Mouse (Mus musculus) neural tube, embryonic 12.5 days (tissue): ENCODE results near the gene Pak6. TPM values are rescaled to one million over a fixed set of nuclear protein-coding genes. Genes with fewer than 3 reads are reported as not detected.

Experiments
- ATAC-seq: fragments of 200-750 bp; cut with Nextera tagmentation; 2 replicates; pipeline ENCODE4 v1.8.0; 2017; ENCODE audit warnings: low read depth, mild to moderate bottlenecking, moderate TSS enrichment, moderate library complexity; ENCODE audit not compliant: low FRiP score
- H3K27ac ChIP-seq: fragments of 300-500 bp; sonication (generic); 2 replicates; pipeline ENCODE4 v1.5.1; 2016
- H3K27me3 ChIP-seq: fragments of 300-500 bp; sonication (generic); replicated peaks from 2 replicates; pipeline ENCODE4 v1.6.1; 2016; ENCODE audit warnings: mild to moderate bottlenecking
- H3K36me3 ChIP-seq: fragments of 300-500 bp; sonication (generic); 2 replicates; pipeline ENCODE4 v1.6.1; 2016; ENCODE audit warnings: mild to moderate bottlenecking
- H3K4me1 ChIP-seq: fragments of 300-500 bp; sonication (generic); 2 replicates; pipeline ENCODE4 v1.6.1; 2016
- H3K4me2 ChIP-seq: fragments of 300-500 bp; sonication (generic); replicated peaks from 2 replicates; pipeline ENCODE4 v1.6.1; 2016; ENCODE audit warnings: mild to moderate bottlenecking
- H3K4me3 ChIP-seq: fragments of 300-500 bp; sonication (generic); 2 replicates; pipeline ENCODE4 v1.5.1; 2016
- H3K9ac ChIP-seq: fragments of 300-500 bp; sonication (generic); 2 replicates; pipeline ENCODE4 v1.6.1; 2016; ENCODE audit warnings: mild to moderate bottlenecking
- H3K9me3 ChIP-seq: fragments of 300-500 bp; sonication (generic); 2 replicates; pipeline ENCODE4 v1.6.1; 2016; ENCODE audit warnings: mild to moderate bottlenecking
- WGBS: fragments of 180-500 bp; shearing (Covaris S2); methylation state at CpG from one replicate; pipeline ENCODE4 v1.1.7; 2016; 5-methylcytosine and 5-hydroxymethylcytosine counted together
- polyA plus RNA-seq: library from polyadenylated mRNA; unstranded; fragments of >200 nt; fragmentation: Nextera tagmentation; extraction: Ambion mirVana; gene quantifications from 2 replicates; pipeline ENCODE4 v1.2.1, GENCODE M21; 2016

Gene Pak6
- 4.7 and 5.7 TPM in 2 replicates for polyA plus RNA-seq

DNA sequence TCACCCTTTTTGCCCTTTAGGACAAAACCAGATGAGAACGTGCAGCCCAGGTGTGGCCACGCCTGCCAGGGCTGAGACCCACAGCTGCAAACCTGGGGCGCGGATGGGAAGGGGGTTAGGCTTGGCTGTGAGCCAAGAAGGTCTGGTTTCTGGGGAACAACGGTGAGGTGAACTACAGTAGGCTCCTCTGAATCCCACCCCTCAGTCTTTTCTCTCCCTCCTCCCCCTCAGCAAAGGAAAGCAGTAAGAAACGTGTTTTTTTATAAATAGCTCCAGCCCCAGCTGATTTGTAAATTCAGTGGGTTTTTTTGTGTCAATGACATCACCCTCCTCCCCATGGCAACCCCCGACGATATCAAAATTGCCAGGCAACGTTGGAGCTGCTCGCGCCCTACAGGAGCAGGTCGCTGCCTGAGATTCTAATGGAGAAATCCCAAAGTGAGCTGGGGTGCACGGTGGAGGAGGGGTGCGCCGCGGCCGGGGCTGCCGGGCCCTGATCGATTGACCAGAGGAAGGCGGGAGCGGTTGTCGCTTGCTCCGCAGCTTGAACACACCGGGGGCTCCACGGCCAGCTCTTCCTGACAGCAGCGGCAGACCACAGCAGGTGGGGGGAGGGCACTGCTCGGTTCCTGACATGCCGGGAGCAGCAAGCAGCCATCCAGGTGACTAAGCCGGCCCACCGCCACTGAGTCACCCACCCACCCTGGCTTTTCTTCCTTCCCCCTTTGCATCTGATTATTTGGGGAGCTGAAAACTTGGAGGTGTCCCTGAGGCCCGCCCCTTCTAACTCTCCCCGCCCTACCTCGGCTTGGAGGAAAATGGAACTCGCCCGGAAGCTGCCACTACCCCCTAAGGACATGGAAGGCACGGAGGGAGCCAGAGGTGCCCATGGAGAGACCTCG is at the start of gene Pak6:
Pak6 (plus strand) TSS at position 402 of the 902 bp plus-strand sequence.
- H3K4me3 ChIP-seq = peak within 1 kb of the TSS; percentile 37
- peaks cover 16% of the 10 kb centered on the region for H3K4me1 ChIP-seq
- WGBS = 1% methylated on average over 37 of the region's 37 CpGs
- peaks cover 25% of the 10 kb centered on the region for H3K27me3 ChIP-seq
- H3K9ac ChIP-seq = peak within 1 kb of the TSS; percentile 61
- H3K36me3 ChIP-seq = no peaks in the 10 kb centered on the region
- H3K4me2 ChIP-seq = peak within 1 kb of the TSS; percentile 83
- H3K9me3 ChIP-seq = no peaks in the 10 kb centered on the region
- ATAC-seq = peak; percentile 58
- no peak within 1 kb of the TSS for H3K27ac ChIP-seq

DNA sequence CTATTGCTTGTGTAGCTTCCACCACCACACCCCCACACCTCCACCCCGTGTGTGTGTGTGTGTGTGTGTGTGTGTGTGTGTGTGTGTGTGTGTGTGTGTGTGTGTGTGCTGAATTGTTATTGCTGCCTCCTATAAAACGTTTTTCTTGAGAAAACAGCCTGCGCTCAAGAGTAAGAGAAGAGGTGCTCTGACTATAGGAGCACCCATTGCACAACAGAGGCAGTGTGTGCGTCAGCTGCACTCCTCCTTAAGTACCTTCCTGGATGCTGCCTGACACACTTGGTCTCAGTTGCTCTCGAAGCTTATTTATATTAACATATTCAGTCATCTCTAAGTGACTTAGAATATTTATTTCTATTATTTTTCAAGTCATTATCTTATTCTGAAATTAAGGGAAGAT is 45.1 kb upstream of the Pak6 start:
- H3K27me3 ChIP-seq = no peaks in the 10 kb centered on the region
- no peak overlapping the region for H3K4me3 ChIP-seq
- no peak overlapping the region for H3K27ac ChIP-seq
- no peaks in the 10 kb centered on the region for H3K9me3 ChIP-seq
- peaks cover 72% of the 10 kb centered on the region for H3K36me3 ChIP-seq
- no peak overlapping the region for H3K9ac ChIP-seq
- no peak for ATAC-seq
- H3K4me2 ChIP-seq = no peak overlapping the region
- H3K4me1 ChIP-seq = no peaks in the 10 kb centered on the region
- WGBS = 93% methylated on average over 5 of the region's 5 CpGs

DNA sequence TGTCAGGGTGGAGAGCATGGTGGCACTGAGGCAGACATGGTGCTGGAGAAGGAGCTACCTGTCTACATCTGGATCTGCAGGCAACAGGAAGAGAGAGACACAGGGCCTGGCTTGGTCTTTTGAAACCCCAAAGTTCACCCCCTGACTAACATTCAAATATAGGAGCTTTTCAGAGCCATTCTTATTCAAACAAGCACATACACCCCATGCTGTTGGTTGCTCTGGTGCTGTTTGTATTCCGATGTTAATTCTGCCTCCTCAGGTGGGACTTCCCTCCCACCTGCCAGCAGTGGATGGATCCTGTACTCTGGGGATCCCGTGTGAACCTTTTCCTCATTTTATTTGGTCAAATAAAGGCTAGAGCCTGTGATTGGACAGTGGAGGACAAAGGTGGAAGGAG is 43.0 kb upstream of the Pak6 start:
- Histone ChIP-seq H3K27ac (no peak overlapping the region), H3K36me3 (peaks cover 57% of the 10 kb centered on the region), H3K9ac (no peak overlapping the region), H3K4me3 (no peak overlapping the region), H3K4me2 (no peak overlapping the region), H3K4me1 (no peaks in the 10 kb centered on the region), H3K9me3 (no peaks in the 10 kb centered on the region), H3K27me3 (no peaks in the 10 kb centered on the region)
- WGBS = 73% methylated on average over 2 of the region's 2 CpGs
- no peak for ATAC-seq

DNA sequence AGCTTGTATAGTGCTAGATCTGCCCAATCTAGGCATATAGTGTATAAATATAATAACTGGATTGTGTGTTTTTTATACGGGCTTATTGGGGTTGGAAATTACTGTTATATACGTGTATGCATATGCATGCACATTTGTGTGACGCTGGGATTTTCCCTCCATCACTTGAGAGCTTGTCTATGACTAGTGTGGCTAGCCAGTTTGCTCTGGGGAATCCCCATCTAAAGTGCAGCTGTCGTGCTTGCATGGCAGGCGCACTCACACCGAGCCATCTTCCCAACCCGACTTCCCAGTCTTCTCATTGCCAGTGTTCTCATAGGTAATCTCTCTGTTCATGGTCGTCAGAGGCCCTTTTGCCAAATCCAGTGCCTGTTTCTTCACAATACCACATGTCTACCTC is 42.5 kb upstream of the Pak6 start:
- Histone ChIP-seq H3K4me2 (no peak overlapping the region), H3K27me3 (no peaks in the 10 kb centered on the region), H3K4me1 (no peaks in the 10 kb centered on the region), H3K36me3 (peaks cover 52% of the 10 kb centered on the region), H3K9me3 (no peaks in the 10 kb centered on the region), H3K9ac (no peak overlapping the region), H3K27ac (no peak overlapping the region), H3K4me3 (no peak overlapping the region)
- 92% methylated on average over 8 of the region's 8 CpGs for WGBS
- ATAC-seq = no peak

DNA sequence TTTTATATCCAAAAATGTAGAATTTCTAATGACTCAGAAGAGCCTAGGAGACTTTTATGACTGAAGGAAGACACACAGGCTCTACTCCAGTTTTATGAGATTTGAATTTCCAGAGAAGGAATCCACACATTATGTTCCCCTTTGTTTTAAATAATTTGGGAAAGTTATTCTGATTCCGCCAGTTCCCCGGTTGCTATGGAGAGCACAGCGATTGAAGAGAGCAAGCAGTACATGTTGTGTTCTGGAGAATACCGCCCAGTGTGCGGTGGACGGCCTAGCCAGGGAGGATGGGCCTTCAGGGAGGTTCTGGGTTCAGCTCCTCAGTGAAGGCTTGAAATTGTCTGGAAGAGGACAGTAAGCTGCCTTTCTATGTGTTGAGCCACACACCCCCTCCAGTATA is 33.8 kb upstream of the Pak6 start:
- Histone ChIP-seq H3K4me2 (no peak overlapping the region), H3K36me3 (peaks cover 65% of the 10 kb centered on the region)

DNA sequence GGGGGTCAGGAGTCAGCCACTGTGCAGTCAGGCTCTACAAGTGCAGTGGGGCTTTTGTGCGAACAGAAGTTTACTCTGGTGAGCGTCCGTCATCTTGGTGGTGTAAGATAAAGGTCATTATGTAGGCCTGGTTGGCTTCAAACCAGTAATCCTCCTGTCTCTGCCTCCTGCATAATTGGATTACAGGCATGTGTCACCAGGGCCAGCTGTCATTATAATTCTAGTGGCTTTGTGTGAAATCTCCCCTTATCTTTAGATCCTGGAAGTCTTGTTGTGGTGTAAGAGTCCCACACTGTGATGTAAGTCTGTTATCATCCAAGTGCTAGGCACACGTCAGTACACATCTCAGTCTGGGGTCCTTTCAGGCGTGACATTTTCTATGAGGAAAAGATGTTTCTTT is 29.7 kb upstream of the Pak6 start:
- peaks cover 68% of the 10 kb centered on the region for H3K36me3 ChIP-seq
- WGBS = 85% methylated on average over 5 of the region's 5 CpGs

More for the DNA sequence above, 33.8 kb upstream of the Pak6 start:
- no peaks in the 10 kb centered on the region for H3K4me1 ChIP-seq
- ATAC-seq = no peak
- H3K4me3 ChIP-seq = no peak overlapping the region
- H3K27me3 ChIP-seq = no peaks in the 10 kb centered on the region
- no peaks in the 10 kb centered on the region for H3K9me3 ChIP-seq
- H3K9ac ChIP-seq = no peak overlapping the region
- 91% methylated on average over 6 of the region's 6 CpGs for WGBS
- no peak overlapping the region for H3K27ac ChIP-seq

DNA sequence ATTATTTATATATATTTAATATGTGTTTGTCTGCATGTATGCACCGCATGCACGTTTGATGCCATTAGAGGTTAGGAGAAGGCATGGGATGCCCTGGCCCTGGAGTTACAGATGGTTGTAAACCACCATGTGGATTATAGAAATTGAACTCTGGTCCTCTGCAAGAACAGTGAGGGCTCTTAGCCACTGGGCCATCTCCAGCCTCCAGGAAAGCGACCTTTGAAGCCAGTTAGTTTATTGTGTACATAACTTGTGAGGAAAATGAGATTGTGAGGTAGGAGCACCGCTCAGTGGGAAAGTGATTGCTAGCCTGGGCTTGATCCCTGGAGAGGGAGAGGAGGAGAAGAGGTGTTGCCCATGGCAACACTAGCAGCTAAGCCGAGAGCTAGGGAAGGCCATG is 25.8 kb upstream of the Pak6 start:
- H3K27me3 ChIP-seq = no peaks in the 10 kb centered on the region
- H3K9me3 ChIP-seq = no peaks in the 10 kb centered on the region
- H3K9ac ChIP-seq = no peak overlapping the region
- no peak for ATAC-seq
- H3K36me3 ChIP-seq = peaks cover 71% of the 10 kb centered on the region
- H3K4me3 ChIP-seq = no peak overlapping the region
- no peak overlapping the region for H3K4me2 ChIP-seq
- no peak overlapping the region for H3K27ac ChIP-seq
- no peaks in the 10 kb centered on the region for H3K4me1 ChIP-seq
- WGBS = 83% methylated on average over 5 of the region's 5 CpGs

More for the DNA sequence above, 29.7 kb upstream of the Pak6 start:
- Histone ChIP-seq H3K27ac (no peak overlapping the region), H3K27me3 (no peaks in the 10 kb centered on the region), H3K9ac (no peak overlapping the region), H3K4me2 (no peak overlapping the region), H3K9me3 (no peaks in the 10 kb centered on the region), H3K4me3 (no peak overlapping the region), H3K4me1 (no peaks in the 10 kb centered on the region)
- no peak for ATAC-seq

DNA sequence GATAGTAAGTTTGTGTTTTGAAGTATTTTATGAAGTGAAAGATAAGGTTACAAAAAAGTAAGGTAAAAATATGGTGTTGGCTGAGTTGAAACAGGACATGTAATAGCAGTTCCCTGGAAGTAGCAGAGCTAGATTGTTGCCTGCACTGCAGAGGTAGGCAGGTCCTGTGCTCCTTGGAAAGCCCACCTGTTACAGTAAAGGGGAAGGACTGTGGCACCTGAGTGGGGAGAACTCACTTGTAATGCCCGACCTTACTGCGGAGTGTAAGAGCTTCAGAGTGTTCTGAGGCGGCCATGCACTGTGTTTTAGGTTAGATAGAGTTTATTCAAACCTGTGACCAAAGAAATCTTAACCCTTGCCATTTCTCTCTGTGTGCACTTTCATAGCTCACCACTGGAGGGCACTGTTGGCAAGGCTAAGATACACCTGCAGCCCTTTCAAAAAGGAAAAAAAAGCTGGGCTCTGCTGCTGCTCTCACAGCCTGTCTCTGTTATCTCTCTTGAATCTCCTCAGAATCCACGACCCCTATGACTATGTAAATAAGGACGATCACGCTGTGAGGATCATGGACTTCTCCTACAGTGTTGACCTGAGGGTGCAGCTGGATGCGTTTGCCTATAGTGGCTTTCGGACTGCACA is 25.1 kb upstream of the Pak6 start:
- H3K9me3 ChIP-seq = no peaks in the 10 kb centered on the region
- no peaks in the 10 kb centered on the region for H3K4me1 ChIP-seq
- WGBS = 51% methylated on average over 8 of the region's 8 CpGs
- H3K9ac ChIP-seq = no peak overlapping the region
- 0 out of 2 replicates have a peak, but pooled peaks have one; percentile 21 for ATAC-seq
- H3K27ac ChIP-seq = no peak overlapping the region
- no peak overlapping the region for H3K4me3 ChIP-seq
- H3K36me3 ChIP-seq = peaks cover 75% of the 10 kb centered on the region
- no peaks in the 10 kb centered on the region for H3K27me3 ChIP-seq
- H3K4me2 ChIP-seq = no peak overlapping the region

DNA sequence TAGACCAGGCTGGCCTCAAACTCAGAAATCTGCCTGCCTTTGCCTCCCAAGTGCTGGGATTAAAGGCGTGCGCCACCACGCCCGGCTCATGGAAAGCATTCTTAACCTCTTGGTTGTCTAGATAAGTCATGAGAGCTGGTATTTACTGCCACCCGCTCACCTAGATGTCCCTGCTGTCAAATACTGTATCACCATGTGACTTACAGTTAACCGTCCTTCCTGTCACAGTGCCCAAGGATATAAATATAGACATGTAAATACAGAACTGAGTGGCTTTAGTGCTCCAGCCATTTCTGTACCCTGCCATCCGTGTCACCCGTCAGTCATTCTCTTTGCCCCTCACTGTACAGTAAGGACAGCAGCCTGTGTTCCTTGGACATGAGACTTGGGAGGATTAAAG is 24.4 kb upstream of the Pak6 start:
- Histone ChIP-seq H3K36me3 (peaks cover 75% of the 10 kb centered on the region), H3K27ac (no peak overlapping the region), H3K4me3 (no peak overlapping the region), H3K9me3 (no peaks in the 10 kb centered on the region), H3K9ac (no peak overlapping the region), H3K4me1 (no peaks in the 10 kb centered on the region), H3K27me3 (no peaks in the 10 kb centered on the region), H3K4me2 (no peak overlapping the region)
- no peak for ATAC-seq
- 95% methylated on average over 8 of the region's 8 CpGs for WGBS

DNA sequence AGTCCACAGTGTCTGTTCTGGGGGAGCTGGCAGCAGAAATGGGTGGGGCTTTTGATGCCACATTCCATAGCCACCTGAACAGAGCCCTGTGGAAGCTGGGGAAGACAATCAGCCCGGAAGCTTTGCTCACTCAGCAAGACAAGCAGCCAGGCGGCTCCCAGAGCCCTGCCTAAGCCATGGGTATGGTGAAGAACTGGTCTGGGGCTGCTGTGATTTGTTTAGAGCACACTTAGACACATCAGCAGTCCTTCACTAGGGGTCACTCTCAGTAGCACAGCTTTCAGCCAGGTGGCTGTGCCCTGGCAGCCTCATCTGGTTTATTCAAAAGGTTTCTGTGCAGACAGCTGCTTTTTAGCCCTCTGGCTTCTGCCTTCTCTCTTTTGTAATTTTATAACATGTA is 22.0 kb upstream of the Pak6 start:
- Histone ChIP-seq H3K4me2 (no peak overlapping the region), H3K27me3 (no peaks in the 10 kb centered on the region), H3K36me3 (peaks cover 69% of the 10 kb centered on the region), H3K4me3 (no peak overlapping the region), H3K9me3 (no peaks in the 10 kb centered on the region), H3K9ac (no peak overlapping the region), H3K27ac (no peak overlapping the region), H3K4me1 (no peaks in the 10 kb centered on the region)
- 63% methylated on average over 2 of the region's 2 CpGs for WGBS
- no peak for ATAC-seq

DNA sequence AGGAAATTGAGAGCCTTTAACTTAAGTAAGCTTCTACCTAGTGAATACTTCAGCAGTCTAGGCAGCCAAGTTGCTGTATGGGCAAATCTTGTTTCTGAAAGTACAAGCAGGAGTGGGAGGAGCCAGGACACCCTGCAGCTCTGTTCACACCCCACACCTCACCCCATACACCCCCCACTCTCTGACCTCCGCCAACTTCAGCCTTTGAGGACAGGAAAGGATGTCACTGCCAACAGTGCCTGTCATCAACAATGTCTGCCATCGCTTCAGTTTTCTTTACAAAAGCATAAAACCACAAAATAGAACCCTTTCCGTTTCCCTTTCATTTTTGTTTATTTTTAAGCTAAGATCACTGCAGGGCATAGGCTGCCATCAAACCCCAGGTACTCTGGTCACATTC is 20.7 kb upstream of the Pak6 start:
- H3K9me3 ChIP-seq = no peaks in the 10 kb centered on the region
- no peaks in the 10 kb centered on the region for H3K4me1 ChIP-seq
- no peak for ATAC-seq
- peaks cover 61% of the 10 kb centered on the region for H3K36me3 ChIP-seq
- H3K4me3 ChIP-seq = no peak overlapping the region
- no peaks in the 10 kb centered on the region for H3K27me3 ChIP-seq
- H3K9ac ChIP-seq = no peak overlapping the region
- H3K27ac ChIP-seq = no peak overlapping the region
- WGBS = 78% methylated on average over 3 of the region's 3 CpGs
- H3K4me2 ChIP-seq = no peak overlapping the region

DNA sequence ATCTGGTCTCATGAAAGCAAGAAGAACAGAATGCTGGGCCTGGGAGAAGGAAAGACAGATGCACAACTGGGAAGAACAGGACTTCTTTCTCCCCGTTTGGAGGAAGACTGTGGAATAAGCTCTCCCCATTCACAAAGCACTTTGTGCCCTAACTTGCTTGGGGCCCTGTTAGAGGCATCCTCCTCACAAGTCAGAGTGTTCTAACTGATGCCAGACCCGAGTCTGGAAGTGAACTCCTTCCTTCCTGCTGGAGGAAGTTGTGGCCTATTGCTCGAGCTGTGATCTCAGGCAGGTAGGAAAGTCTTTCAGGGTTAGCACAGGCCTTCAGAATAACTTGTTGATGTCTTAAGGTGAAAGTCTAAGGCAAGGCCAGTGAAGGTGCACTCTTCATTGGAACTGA is 20.2 kb upstream of the Pak6 start:
- H3K27ac ChIP-seq = no peak overlapping the region
- H3K4me2 ChIP-seq = no peak overlapping the region
- ATAC-seq = no peak
- H3K4me3 ChIP-seq = no peak overlapping the region
- H3K4me1 ChIP-seq = no peaks in the 10 kb centered on the region
- H3K9me3 ChIP-seq = no peaks in the 10 kb centered on the region
- H3K27me3 ChIP-seq = no peaks in the 10 kb centered on the region
- peaks cover 61% of the 10 kb centered on the region for H3K36me3 ChIP-seq
- H3K9ac ChIP-seq = no peak overlapping the region
- 72% methylated on average over 3 of the region's 3 CpGs for WGBS
